Mouse (Mus musculus) embryonic stem cell, embryonic (primary cell): ENCODE results near the gene Wdsub1.

ENCODE experiments used
- CTCF ChIA-PET, 4 experiments: fragments of 300-600 bp in 2 of 4; fragments of 350-600 bp in 2 of 4; sonication (Branson Sonifier 250); formaldehyde crosslinking; loops; one replicate each; lab custom pipeline; 2022; ENCODE audit warnings: inconsistent platforms in 2 of 4; lab: Charles Lee
- POLR2A ChIA-PET, 4 experiments: fragments of 300-600 bp in 2 of 4; fragments of 350-600 bp in 2 of 4; sonication (Branson Sonifier 250); formaldehyde crosslinking; loops; one replicate each; lab custom pipeline; 2022; ENCODE audit warnings: antibody characterized with exemption in 4 of 4, inconsistent platforms in 1 of 4; lab: Charles Lee

Wdsub1 gene

DNA sequence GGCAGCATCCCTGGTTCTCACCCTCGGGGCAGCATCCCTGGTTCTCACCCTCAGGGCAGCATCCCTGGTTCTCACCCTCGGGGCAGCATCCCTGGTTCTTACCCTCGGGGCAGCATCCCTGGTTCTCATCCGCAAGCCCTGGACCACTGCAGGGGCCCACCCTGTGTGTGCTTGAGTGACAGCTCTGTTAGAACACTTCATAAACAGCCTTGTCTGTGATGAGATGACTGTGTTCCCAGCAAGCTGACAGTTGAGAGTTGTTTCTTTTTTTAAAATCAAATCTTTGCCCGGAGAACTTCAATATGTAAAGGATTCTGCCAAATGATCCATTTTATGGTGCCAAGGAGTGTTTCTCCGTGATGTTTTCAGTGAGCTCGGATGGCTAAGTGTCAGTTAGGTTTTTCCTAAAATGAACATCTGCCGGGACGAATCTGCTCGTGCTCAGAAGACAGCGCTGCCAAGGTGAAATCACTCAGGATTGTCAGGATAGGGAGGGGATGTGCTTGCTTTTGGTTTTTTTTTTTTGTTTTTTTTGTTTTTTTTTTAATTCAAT lies 54.2 kb downstream of the Wdsub1 start:
- CTCF ChIA-PET: interaction anchor here in 2 of 4 experiments (0.6 to 1.6 kb wide), 3 partner anchors 74 to 306 kb away, joined by 3 to 12 read pairs (median 7); no protein-coding TSS in a partner anchor
- POLR2A ChIA-PET: interaction anchor here in 2 of 4 experiments (1.0 to 1.9 kb wide), 11 partner anchors 9 to 308 kb away, joined by 3 to 9 read pairs (median 4); partner anchors contain the start of genes Tanc1 (in 1 of the 2) and Wdsub1 (in 1 of the 2)

DNA sequence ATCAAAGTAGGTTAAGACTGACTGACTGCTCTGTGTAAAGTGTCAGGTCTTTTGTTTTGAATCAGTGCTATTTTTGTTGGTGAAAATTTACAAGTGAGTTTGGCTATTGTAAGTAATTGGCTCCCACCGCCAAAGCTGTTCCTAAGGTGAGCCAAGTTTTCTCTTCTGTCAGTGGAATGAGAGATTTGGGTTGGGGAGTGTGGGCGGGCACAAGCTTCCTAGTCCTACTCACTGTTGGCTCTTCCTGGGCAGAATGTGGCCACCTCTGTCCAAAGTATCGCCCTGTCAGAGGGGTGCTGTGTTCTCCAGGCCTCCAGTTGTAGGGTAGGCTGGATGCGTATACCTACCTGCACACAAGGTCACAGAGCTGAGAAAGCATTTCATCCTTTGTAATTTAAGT lies 57.0 kb downstream of the Wdsub1 start:
- ChIA-PET POLR2A (interaction anchor here in 1 of 4 experiments (0.9 kb wide), 1 partner anchor 16 kb away, joined by 3 read pairs; no protein-coding TSS in a partner anchor), CTCF (interaction anchor here in 1 of 4 experiments (0.7 kb wide), 1 partner anchor 69 kb away, joined by 3 read pairs; no protein-coding TSS in a partner anchor)

DNA sequence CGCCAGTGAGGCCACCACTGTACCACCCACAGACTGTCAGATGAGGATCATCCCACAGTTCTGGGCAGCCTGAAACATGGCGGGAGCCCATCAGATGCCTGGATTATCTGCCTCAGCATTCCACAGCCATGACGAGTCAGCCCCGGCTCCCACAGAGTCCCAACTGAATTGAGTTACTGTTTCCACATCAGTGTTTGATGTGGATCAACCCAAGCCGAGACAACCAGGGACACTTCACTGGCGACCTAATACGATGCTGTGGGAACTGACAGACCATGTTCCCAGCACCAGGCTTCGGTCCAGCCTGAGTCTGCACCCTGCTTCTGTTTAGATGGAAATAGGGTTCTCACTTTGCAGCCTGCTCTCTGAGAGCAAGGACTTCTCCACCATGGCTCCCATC lies 58.1 kb downstream of the Wdsub1 start:
- ChIA-PET CTCF (no interaction called here), POLR2A (interaction anchor here in 1 of 4 experiments (0.7 kb wide), 1 partner anchor 143 kb away, joined by 3 read pairs; no protein-coding TSS in a partner anchor)

DNA sequence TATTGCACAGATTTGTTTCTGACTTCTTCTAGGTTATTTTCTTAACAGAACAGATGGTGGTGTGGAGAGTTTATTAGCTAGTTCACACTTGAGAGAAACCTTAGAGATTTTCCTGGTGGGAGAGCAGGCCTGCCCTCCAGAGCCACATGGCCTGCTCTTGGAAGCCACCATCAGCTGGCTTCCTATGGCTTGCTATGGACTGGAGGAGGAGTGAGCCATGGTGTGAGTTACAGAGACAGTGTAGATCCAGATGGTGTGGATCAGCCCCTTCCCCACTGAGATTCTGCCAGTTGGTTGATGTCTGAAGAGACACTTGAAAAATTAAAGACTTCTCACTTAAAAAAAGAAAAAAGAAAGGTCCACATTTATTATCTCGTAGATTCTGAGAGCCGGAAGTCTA lies 61.3 kb downstream of the Wdsub1 start:
- CTCF ChIA-PET: interaction anchor here in 1 of 4 experiments (0.7 kb wide), 2 partner anchors 339 to 347 kb away, joined by 5 to 8 read pairs; no protein-coding TSS in a partner anchor

DNA sequence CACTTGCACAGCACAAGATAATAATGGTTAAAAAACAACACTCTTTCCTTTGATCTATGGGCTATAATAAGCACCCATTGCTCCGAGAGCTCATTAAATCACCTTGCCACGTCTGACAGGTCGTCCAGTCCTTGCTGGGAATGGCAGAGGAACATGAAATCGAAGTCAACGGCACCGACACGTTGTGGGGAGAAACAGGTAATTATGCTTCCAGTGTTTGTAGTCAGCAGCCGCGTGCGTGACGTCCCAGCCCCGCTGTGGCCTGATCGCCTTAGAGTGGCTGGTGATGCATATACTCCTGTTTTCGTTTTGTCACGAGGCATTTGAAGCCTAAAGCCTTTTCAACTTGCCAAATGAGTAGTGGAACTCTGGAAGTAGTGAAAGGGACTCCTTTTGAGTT lies 62.3 kb downstream of the Wdsub1 start:
- ChIA-PET POLR2A (interaction anchor here in 1 of 4 experiments (1.0 kb wide), 1 partner anchor 9 kb away, joined by 9 read pairs; no protein-coding TSS in a partner anchor), CTCF (no interaction called here)

More for the DNA sequence above, 61.3 kb downstream of the Wdsub1 start:
- POLR2A ChIA-PET: interaction anchor here in 1 of 4 experiments (0.6 to 0.7 kb wide), 2 partner anchors 221 to 1443 kb away, joined by 3 to 4 read pairs; no protein-coding TSS in a partner anchor

DNA sequence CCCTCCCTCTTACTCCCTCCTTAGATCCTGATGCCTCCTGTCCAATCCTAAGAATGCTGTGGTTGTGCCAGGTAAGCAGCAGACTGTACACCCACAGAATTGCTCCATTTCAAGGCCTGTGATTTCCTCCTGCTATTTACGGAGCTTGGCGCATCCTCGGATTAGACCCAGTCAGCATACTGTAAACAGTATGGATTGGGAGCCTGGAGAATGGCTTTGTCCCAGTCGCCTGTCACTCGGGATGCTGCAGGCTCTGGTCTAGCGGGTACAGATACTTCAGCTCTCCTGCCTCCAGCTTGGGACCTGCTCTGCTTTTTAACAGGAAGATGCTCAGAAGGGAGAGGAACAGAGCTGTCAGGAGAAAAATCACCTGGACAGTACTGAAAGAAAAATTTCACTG lies 63.0 kb downstream of the Wdsub1 start:
- CTCF ChIA-PET: no interaction called here
- POLR2A ChIA-PET: interaction anchor here in 1 of 4 experiments (0.6 to 1.0 kb wide), 2 partner anchors 9 to 121 kb away, joined by 3 to 9 read pairs; no protein-coding TSS in a partner anchor

DNA sequence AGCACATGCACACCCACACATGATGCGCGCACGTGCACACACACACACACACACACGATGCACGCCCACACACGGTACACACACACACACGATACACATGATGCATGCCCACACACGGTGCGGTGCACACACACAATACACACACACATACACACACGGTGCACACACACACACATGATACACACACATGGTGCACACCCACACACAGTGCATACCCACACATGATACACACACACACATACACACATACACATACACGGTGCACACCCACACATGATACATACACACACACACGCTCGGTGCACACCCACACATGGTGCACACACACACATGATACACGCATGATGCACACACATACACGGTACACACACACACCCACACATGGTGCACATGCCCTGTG lies 63.7 kb downstream of the Wdsub1 start:
- ChIA-PET CTCF (no interaction called here), POLR2A (no interaction called here)

DNA sequence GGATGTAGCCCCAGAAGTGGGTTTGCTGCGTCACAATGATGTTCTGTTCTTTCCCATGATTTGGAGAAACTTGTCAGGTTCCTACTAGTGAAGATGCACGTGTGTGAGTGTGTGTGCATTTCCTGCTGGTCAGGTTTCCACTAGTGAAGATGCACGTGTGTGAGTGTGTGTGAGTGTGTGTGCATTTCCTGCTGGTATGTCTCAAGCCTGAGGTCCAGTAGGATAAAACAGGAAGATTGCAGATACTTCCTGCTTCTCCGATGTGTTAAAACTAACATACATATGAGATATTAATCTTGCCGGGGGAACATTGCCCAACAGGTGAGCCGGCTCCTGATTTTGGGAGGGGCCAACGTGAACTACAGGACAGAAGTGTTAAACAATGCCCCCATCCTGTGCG lies 67.4 kb downstream of the Wdsub1 start:
- CTCF ChIA-PET: no interaction called here
- POLR2A ChIA-PET: no interaction called here

DNA sequence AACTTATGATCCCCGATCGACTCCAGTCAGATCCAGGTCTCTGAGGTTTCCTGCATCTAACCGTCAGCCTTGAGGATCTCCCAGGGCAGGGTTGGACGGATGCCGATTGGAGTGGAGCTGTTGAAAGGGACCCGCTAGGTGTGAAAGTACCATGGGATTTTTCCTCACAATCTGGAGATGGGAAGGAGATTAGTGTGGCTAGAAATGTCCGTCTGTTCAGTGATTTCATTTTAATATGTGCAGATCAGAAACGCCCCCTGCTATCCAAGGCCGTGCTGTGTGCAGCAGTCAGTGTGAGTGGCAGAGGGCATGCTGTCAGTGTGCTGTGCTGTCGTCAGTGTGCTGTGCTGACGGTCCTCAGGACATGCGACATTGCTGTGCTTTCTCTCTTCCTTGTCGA lies 68.9 kb downstream of the Wdsub1 start:
- CTCF ChIA-PET: interaction anchor here in 2 of 4 experiments (0.5 to 0.6 kb wide), 2 partner anchors 14 to 182 kb away, joined by 3 to 4 read pairs; no protein-coding TSS in a partner anchor
- POLR2A ChIA-PET: interaction anchor here in 3 of 4 experiments (0.6 to 1.0 kb wide), 3 partner anchors 18 to 272 kb away, joined by 3 to 4 read pairs (median 3); no protein-coding TSS in a partner anchor

DNA sequence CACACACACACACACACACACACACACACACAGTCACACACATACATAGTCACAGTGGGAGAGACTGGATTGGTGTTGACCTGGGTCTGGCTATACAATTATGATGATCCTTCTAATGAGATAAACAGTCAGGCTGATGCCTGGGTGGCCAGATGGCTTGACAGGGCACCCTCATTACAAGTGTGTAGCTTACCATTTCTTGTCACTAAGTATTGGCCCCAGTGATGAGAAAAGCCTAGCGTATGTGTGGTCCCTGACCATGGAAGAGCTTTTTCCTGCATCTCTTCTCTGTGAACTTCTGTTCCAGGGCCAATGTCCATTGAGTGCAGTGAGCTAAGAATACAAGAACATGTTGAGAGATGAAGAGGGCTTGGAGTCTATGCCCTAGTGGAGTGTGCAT lies 69.8 kb downstream of the Wdsub1 start:
- CTCF ChIA-PET: no interaction called here
- POLR2A ChIA-PET: no interaction called here

DNA sequence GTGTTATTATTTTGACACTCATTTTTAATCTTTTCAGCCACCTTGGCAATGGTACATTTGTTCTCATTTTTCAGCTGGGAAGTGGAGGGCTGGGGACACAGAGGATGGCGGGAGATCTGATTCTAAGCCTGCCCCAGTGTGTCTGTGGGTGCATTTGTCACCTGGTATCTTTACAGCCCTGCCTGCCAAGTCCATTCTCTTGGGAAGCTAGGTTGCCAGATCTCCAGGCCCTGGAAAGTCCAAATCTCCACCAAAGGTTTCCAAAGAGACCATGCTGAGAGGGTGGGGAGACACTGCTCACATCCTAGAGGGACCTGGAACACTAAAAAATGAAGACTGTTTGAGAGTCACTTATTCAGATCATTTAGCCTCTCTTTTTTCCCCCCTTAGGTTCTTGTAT lies 71.1 kb downstream of the Wdsub1 start:
- ChIA-PET POLR2A (interaction anchor here in 2 of 4 experiments (1.1 to 2.0 kb wide), 4 partner anchors 11 to 23 kb away, joined by 3 to 5 read pairs (median 5); no protein-coding TSS in a partner anchor), CTCF (no interaction called here)

DNA sequence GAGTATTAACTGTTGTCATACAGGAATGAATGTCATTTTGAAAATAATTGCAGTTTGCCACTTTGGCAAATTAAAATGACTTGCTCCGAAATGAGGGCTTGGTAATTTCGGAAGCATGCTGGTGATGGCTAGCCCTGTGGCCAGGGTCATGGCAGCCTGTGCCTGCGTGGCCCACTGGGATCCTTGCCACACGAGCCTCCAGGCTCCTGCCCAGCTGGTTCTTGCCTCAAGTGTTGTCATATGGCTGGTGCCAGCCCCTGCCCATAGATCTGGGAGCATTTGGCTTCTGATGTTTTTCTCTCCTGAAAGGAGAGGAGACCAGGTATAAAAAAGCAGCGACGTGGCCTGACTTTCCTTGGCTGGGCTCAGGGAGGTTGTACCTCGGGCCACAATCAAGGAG lies 72.4 kb downstream of the Wdsub1 start:
- CTCF ChIA-PET: no interaction called here
- POLR2A ChIA-PET: interaction anchor here in 2 of 4 experiments (1.0 to 2.0 kb wide), 4 partner anchors 8 to 22 kb away, joined by 3 to 5 read pairs (median 5); no protein-coding TSS in a partner anchor

DNA sequence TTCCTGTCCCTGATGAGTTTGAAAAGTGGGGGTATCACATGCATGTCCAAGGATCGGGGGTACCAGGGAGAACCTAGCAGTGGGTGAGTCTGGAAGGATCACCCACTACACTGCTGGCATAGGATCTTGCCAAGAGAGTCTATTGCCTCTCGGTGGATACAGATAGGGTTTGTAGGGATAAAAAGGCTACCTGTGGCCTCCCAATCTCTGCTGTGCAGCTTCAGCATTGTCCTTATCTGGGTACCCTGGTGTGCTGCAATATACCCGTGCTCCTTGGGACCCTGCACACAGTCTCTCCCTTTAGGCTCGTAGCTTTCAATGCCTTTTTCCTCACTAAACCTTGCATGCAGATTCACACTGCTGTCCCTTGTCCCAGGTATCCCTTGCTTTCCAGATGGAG lies 73.8 kb downstream of the Wdsub1 start:
- POLR2A ChIA-PET: interaction anchor here in 1 of 4 experiments (0.6 to 1.0 kb wide), 2 partner anchors 29 to 264 kb away, joined by 3 read pairs; no protein-coding TSS in a partner anchor
- CTCF ChIA-PET: no interaction called here

DNA sequence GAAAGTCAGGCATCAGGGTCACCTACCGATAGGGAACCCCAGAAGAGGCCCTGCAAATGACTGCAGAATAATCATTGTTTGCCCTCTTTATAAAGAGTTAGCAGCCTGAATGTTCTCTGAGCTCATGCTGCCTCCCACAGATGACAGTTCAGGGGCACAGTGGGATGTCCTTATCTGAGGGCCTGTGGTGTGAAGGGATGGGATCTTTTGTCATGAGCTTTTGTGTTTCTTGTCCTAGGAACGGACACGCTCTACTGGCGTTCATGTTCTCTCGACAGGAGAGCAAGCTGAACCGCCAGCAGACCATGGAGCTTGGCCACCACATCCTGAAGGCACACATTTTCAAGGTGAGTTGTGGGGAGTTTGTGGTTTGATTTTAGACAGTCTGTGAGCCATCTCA lies 76.4 kb downstream of the Wdsub1 start:
- ChIA-PET POLR2A (interaction anchor here in 1 of 4 experiments (1.0 kb wide), 1 partner anchor 194 kb away, joined by 4 read pairs; the partner anchor contains the start of gene Tanc1), CTCF (no interaction called here)

DNA sequence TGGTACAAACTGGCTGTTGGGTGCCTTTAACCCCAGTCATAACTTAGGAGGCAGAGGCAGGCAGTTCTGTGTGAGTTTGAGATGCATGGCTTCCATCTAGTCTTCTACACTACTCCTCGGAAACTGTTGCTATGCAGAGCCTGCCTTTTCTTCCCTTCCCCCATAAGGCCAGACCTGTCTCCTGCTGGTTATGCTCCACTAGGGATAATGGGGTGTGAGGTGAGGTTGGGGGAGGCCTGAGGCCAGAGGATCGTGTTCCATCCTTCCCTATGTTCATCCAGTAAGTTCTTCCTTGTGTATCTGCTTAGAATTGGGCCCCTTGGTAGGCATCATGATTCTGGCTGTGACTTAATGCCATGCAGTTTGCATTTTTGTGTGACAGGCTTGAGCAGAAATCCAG lies 76.8 kb downstream of the Wdsub1 start:
- POLR2A ChIA-PET: no interaction called here
- CTCF ChIA-PET: no interaction called here

DNA sequence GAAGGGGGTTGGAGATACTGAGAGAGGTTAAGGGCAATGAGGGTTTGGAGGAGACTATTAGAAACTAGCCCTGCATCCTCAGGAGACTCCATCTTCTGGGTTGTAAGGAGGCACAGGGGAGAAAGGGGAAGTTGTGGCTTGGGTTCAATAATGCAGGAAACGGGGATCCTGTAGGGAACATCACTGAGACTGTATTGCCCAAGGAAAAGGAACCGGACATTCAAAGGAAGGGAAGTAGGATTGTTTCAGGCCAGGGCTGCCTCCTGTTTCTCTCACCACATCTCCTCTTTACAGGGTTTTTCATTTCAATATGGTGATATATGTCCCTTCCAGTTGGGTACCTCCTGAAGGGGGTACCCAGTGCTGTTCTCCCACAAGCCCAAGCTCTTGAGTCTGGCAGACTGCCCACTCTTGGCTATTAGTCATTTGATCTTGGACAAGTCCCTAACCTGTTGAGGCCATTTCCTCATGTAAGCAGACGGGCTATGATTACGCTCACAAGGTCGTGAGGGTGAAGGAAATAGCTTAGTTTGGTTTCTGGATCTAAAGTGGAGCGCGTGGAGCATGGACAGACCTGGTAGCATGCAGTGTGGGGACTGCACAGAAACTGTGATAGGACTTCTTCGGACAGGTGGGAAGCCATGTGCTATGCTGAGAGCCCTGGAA lies 79.5 kb downstream of the Wdsub1 start:
- POLR2A ChIA-PET: interaction anchor here in 2 of 4 experiments (1.2 to 2.2 kb wide), 4 partner anchors 8 to 14 kb away, joined by 3 to 6 read pairs (median 4); no protein-coding TSS in a partner anchor
- CTCF ChIA-PET: no interaction called here
